In genomic region chr2:60936910-60937309, GRCm38 (mm10) we compare ENCODE assay signal across 21 mouse cellular contexts.
"Had no signal": no experiment of that assay in that cellular context is flagged by ENCODE, and none has a peak within 500 bp of the region (broad histone marks: within the 10 kb centered on the region; RNA-seq: fewer than 3 reads in every experiment).

No protein-coding gene starts in this region.

- H3K36me3 ChIP-seq: limb, embryonic 12.5 days; limb, embryonic 15.5 days; liver, embryonic 12.5 days; liver, embryonic 15.5 days; lung, embryonic 15.5 days; midbrain, embryonic 10.5 days; midbrain, embryonic 13.5 days had no signal

- H3K4me2 ChIP-seq: limb, embryonic 12.5 days; limb, embryonic 15.5 days; liver, embryonic 12.5 days; liver, embryonic 15.5 days; lung, embryonic 15.5 days; midbrain, embryonic 13.5 days had no signal

- H3K9me3 ChIP-seq: limb, embryonic 12.5 days; limb, embryonic 15.5 days; liver, embryonic 12.5 days; liver, embryonic 15.5 days; lung, embryonic 15.5 days; megakaryocyte, embryonic 14.5 days; midbrain, embryonic 10.5 days; midbrain, embryonic 13.5 days had no signal

- H3K27me3 ChIP-seq: limb, embryonic 12.5 days; limb, embryonic 15.5 days; liver, embryonic 12.5 days; liver, embryonic 15.5 days; lung, embryonic 15.5 days; megakaryocyte, embryonic 14.5 days; midbrain, embryonic 13.5 days had no signal

- H3K4me1 ChIP-seq: liver, embryonic 15.5 days; midbrain, embryonic 10.5 days; midbrain, embryonic 13.5 days had no signal

- DNase-seq: kidney, adult 2 months; kidney, postnatal 25 days; layer of hippocampus, adult 9-11 months; left cerebral cortex, postnatal 4 days; lung, adult 18-20 months; lung, postnatal 10 days; lung, postnatal 36 days; thymus, adult 18-20 months; thymus, postnatal 36 days had no signal

- H3K27ac ChIP-seq: kidney, postnatal 0 days; layer of hippocampus, adult 2 months; limb, embryonic 12.5 days; limb, embryonic 15.5 days; liver, embryonic 12.5 days; liver, embryonic 15.5 days; lung, embryonic 15.5 days; midbrain, embryonic 10.5 days; midbrain, embryonic 13.5 days had no signal

- H3K4me3 ChIP-seq: layer of hippocampus, adult 2 months; limb, embryonic 12.5 days; limb, embryonic 15.5 days; liver, embryonic 12.5 days; liver, embryonic 15.5 days; lung, embryonic 15.5 days; megakaryocyte, embryonic 14.5 days; midbrain, embryonic 10.5 days; midbrain, embryonic 13.5 days; myocyte had no signal

- ATAC-seq: liver, embryonic 12.5 days; midbrain, embryonic 13.5 days; midbrain, embryonic 16.5 days had no signal

- H3K9ac ChIP-seq: limb, embryonic 12.5 days; limb, embryonic 15.5 days; liver, embryonic 12.5 days; liver, embryonic 15.5 days; lung, embryonic 15.5 days; midbrain, embryonic 13.5 days had no signal
